Mouse (Mus musculus): ENCODE measurements at regions not wholly inside any gene's neighbourhood (a gene's known extent, or its start where the extent isn't known, plus 50 kb on each side); places are given as distances from the start of the nearest gene placed in this dataset.

DNA sequence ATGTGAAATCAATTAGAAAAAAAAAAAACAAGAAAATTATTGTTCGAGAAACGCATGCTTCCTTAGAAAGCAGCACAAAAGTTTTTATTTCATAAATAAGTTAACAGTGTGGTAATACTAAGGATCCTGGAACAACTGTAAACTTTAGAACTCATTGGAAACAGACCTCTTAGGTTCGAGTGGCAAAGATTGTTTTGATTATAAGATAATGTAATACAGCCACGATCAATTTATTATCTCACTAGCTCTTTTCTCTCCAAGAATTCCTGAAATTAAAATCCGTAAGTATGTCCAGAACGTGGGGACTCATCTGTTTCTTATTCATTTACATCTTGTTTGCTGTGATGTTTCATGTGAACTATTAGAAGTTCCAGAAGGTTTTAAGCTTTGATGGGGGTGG lies 327.9 kb downstream of the Plk2 start:
- in situ Hi-C loops (cut with MboI; ENCODE audit: low pct_unique_long_range_greater_than_20kb in 1 of 2, low sequenced_read_pairs in 2 of 2, unreplicated experiment in 1 of 2), result no loop called here

DNA sequence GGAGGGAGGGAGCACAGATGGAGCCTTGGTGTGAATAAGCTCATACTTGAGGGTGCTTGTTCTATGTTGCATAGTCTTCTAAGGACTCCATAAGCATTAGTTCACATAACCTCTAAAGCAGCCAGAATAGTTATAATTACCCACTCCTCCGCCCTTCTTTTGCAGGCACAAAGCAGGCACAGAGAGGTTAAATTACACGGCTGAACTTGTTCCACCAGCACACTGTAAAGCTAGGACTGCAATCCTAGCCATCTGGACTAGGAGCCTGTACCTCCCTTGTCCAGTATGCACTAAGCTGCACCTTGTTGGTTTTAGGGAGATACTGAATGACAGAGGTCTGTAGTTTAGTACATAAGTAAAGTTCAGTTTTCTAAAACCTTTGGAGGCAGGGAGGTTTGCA lies 330.0 kb downstream of the Plk2 start:
- in situ Hi-C loops (cut with MboI; ENCODE audit: low pct_unique_long_range_greater_than_20kb in 1 of 2, low sequenced_read_pairs in 2 of 2, unreplicated experiment in 1 of 2), result no loop called here

GRCm38 (mm10) chr13:110725821-110726220 lies 331.0 kb downstream of the Plk2 start:
- in situ Hi-C loops (cut with MboI; ENCODE audit: low pct_unique_long_range_greater_than_20kb in 1 of 2, low sequenced_read_pairs in 2 of 2, unreplicated experiment in 1 of 2), result no loop called here

DNA sequence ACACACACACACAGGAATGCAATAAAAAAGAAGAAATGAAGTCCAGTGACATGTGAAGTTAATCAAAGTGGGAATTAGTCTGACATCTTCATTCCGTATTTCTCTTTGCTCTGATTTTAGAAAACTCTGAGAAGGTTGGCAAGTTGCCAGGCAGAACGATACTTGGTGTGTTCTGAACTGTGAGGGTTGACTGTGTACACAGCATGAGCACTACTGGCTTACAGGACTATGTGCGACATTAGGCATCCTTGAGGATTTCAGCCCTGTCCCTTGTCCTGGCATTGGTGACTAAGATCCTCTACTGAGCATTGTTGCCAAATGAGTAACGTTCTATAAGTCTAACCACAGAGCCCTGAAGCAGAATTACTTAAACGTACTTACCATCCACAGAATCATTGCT lies 340.7 kb downstream of the Plk2 start:
- in situ Hi-C loops (cut with MboI; ENCODE audit: low pct_unique_long_range_greater_than_20kb in 1 of 2, low sequenced_read_pairs in 2 of 2, unreplicated experiment in 1 of 2), result no loop called here

DNA sequence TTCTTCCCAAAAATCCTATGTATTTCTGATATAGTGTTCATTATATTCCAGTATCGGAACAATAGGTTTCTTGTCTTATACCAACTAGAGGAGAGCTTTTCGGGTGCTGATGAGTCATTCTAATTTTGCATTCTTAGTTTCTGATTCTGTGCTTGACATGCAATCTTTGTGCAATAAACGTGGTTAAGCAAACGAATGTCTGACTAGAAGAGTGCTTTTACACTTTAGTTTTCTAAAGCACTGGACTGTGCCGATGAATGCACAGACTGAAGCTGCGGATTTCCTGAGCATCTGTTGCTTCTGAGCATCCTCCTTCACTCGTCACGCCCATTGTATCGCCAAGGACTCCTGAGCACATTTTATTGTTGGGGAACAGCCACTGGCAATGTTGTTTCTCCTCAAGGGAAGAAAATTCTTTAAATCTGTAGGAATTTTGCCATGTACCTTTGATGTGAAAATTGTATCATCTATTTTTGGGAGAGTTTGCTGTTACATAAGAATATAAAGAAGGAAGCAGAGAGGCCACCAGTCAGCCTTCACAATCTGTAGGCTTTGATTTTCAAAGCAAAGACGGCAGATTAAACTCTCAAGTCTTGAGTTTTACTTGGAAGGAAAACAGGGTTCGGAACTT lies 346.8 kb downstream of the Plk2 start:
- in situ Hi-C loops (cut with MboI; ENCODE audit: low pct_unique_long_range_greater_than_20kb in 1 of 2, low sequenced_read_pairs in 2 of 2, unreplicated experiment in 1 of 2), result no loop called here

DNA sequence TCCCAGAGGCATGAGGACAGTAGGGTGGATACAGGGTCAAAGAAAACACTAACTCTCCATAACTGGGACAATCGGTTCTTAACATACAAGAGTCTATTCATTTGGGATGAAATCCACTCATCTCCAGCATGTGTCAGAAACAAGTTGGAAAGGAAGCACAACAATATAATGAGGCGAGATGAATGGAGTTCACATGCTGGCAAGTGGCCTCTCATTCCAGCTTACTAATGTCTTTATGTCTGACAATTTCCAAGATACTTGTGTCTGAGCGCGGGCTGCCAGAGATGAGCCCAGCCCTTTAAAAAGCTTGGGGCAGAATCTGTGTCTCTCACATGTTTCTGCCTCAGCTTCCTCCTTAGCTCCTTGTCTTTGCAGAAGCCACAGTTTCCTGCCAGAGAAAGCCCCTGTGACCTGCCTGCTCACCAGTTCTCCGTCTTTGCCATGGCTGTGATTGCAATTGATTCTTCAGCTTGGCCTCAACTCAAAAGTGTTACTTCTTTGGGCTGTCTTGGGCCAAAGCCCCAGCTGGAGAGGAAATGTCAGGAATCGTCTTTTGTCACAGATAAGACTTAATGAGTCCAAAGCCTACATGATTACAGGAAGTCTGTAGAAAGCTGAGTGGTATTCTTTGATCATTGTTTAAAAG lies 352.5 kb downstream of the Plk2 start:
- in situ Hi-C loops (cut with MboI; ENCODE audit: low pct_unique_long_range_greater_than_20kb in 1 of 2, low sequenced_read_pairs in 2 of 2, unreplicated experiment in 1 of 2), result no loop called here

GRCm38 (mm10) chr13:110752746-110753145 lies 357.9 kb downstream of the Plk2 start:
- in situ Hi-C loops (cut with MboI; ENCODE audit: low pct_unique_long_range_greater_than_20kb in 1 of 2, low sequenced_read_pairs in 2 of 2, unreplicated experiment in 1 of 2), result no loop called here

- in situ Hi-C loops (cut with MboI; ENCODE audit: low pct_unique_long_range_greater_than_20kb in 1 of 2, low sequenced_read_pairs in 2 of 2, unreplicated experiment in 1 of 2), result no loop called here
Observed at GRCm38 (mm10) chr13:110754548-110754947, 359.7 kb downstream of the Plk2 start.

- in situ Hi-C loops (cut with MboI; ENCODE audit: low pct_unique_long_range_greater_than_20kb in 1 of 2, low sequenced_read_pairs in 2 of 2, unreplicated experiment in 1 of 2), result no loop called here
Observed at GRCm38 (mm10) chr13:110756877-110757276, 362.0 kb downstream of the Plk2 start.

GRCm38 (mm10) chr13:110769210-110769609 lies 374.4 kb downstream of the Plk2 start:
- in situ Hi-C loops (cut with MboI; ENCODE audit: low pct_unique_long_range_greater_than_20kb in 1 of 2, low sequenced_read_pairs in 2 of 2, unreplicated experiment in 1 of 2), result no loop called here

DNA sequence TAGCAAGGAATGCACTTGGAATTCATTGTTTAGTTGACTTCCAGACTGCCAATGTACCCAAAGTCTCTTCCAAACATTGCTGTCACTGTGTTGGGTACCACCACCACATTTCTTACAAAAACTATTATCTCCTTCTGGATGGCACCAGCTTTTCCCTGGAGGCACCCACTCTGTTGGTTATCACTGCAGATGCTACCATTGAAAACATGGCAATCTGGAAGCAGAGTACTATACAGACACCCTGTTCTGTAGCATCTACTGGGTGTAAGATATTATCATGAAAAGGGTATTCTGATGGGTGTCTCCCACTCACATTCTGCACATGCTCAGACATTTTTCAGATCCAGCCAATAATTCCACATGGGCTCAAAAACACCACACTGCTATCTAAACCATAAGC lies 380.4 kb downstream of the Plk2 start:
- in situ Hi-C loops (cut with MboI; ENCODE audit: low pct_unique_long_range_greater_than_20kb in 1 of 2, low sequenced_read_pairs in 2 of 2, unreplicated experiment in 1 of 2), result no loop called here

DNA sequence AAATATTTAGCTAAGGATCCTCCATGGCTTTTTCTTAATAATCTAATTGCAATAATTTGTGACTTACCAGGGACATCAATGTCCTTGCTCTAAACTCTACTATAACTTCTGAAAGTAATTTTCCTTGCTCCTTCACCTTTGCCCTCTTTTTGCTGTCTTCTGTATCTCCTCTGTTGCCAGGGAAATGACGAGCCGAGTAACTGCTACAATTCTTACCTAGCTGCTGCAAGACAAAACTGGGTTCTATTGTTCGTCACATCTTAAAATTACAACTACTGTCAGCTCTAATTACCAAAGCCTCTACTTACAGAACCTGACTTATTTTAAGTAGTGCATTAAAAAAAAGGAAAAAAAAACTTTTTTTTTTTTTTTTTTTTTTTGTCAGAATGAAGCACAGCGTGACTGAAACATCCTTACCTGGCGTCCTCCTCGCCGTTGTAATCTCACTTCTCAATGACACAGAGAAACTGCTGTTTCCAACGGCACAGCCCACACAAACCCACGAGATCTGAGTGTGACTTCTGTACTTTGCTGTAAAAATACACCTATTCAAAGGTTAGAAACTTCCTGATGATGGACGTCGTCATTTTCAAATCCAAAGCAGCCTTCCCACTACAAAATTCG lies 389.4 kb downstream of the Plk2 start:
- in situ Hi-C loops (cut with MboI; ENCODE audit: low pct_unique_long_range_greater_than_20kb in 1 of 2, low sequenced_read_pairs in 2 of 2, unreplicated experiment in 1 of 2), result no loop called here

- in situ Hi-C loops (cut with MboI; ENCODE audit: low pct_unique_long_range_greater_than_20kb in 1 of 2, low sequenced_read_pairs in 2 of 2, unreplicated experiment in 1 of 2), result no loop called here
Observed at GRCm38 (mm10) chr13:110784822-110785221, 390.0 kb downstream of the Plk2 start.

- in situ Hi-C loops (cut with MboI; ENCODE audit: low pct_unique_long_range_greater_than_20kb in 1 of 2, low sequenced_read_pairs in 2 of 2, unreplicated experiment in 1 of 2), result no loop called here
Observed at GRCm38 (mm10) chr13:110798313-110798712, 403.5 kb downstream of the Plk2 start.

GRCm38 (mm10) chr13:110802841-110803240 lies 408.0 kb downstream of the Plk2 start:
- in situ Hi-C loops (cut with MboI; ENCODE audit: low pct_unique_long_range_greater_than_20kb in 1 of 2, low sequenced_read_pairs in 2 of 2, unreplicated experiment in 1 of 2), result no loop called here

- in situ Hi-C loops (cut with MboI; ENCODE audit: low pct_unique_long_range_greater_than_20kb in 1 of 2, low sequenced_read_pairs in 2 of 2, unreplicated experiment in 1 of 2), result no loop called here
Observed at GRCm38 (mm10) chr13:110812401-110812800, 417.6 kb downstream of the Plk2 start.

DNA sequence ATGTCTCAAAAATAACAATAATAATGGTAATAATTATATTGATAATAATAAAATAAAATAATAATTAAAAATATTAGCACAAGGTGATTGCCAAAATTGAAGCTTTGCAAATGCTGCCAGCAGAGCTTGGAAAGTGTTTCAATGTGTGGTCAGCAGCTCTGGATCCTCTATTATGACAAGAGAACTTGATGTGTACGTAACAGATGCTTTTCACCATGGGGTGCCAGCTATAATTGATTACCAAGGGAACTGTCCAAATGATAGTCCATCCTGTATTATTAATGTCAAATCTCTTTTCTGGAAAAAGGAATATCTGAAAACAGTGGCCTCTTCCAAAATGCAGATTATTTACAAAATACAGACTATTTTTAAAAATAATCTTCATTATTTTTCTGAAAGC lies 419.2 kb downstream of the Plk2 start:
- in situ Hi-C loops (cut with MboI; ENCODE audit: low pct_unique_long_range_greater_than_20kb in 1 of 2, low sequenced_read_pairs in 2 of 2, unreplicated experiment in 1 of 2), result no loop called here

GRCm38 (mm10) chr13:110819301-110819862 lies 424.5 kb downstream of the Plk2 start:
- in situ Hi-C loops (cut with MboI; ENCODE audit: low pct_unique_long_range_greater_than_20kb in 1 of 2, low sequenced_read_pairs in 2 of 2, unreplicated experiment in 1 of 2), result no loop called here

- in situ Hi-C loops (cut with MboI; ENCODE audit: low pct_unique_long_range_greater_than_20kb in 1 of 2, low sequenced_read_pairs in 2 of 2, unreplicated experiment in 1 of 2), result no loop called here
Observed at GRCm38 (mm10) chr13:110824878-110825277, 429.9 kb upstream of the Actbl2 start.

- in situ Hi-C loops (cut with MboI; ENCODE audit: low pct_unique_long_range_greater_than_20kb in 1 of 2, low sequenced_read_pairs in 2 of 2, unreplicated experiment in 1 of 2), result no loop called here
Observed at GRCm38 (mm10) chr13:110832442-110832841, 422.4 kb upstream of the Actbl2 start.

All from mouse embryonic stem cell (cell line).